Mouse (Mus musculus) embryonic facial prominence, embryonic 15.5 days (tissue): Measurements from ENCODE around the gene Rsbn1l. TPM values are rescaled to one million over a fixed set of nuclear protein-coding genes. Genes with fewer than 3 reads are reported as not detected.
"Not testable (repeated sequence)": the region's sequence is repeated elsewhere in the genome, so short reads cannot be mapped to it uniquely, and the experiment has no call there.

ENCODE experiments used
- ATAC-seq: fragments of 200-750 bp; cut with Nextera tagmentation; 2 replicates; pipeline ENCODE4 v1.8.0; 2017; ENCODE audit warnings: low read depth, moderate TSS enrichment; ENCODE audit not compliant: insufficient number of reproducible peaks, low FRiP score, low TSS enrichment
- H3K27ac ChIP-seq: fragments of 300-500 bp; sonication (generic); replicated peaks from 2 replicates; pipeline ENCODE4 v1.5.1; 2015; ENCODE audit warnings: mild to moderate bottlenecking, inconsistent platforms
- H3K27me3 ChIP-seq: fragments of 300-500 bp; sonication (generic); 2 replicates; pipeline ENCODE4 v1.6.1; 2015; ENCODE audit warnings: inconsistent platforms
- H3K36me3 ChIP-seq: fragments of 300-500 bp; sonication (generic); 2 replicates; pipeline ENCODE4 v1.6.1; 2015; ENCODE audit warnings: mild to moderate bottlenecking, inconsistent platforms
- H3K4me1 ChIP-seq: fragments of 300-500 bp; sonication (generic); 2 replicates; pipeline ENCODE4 v1.6.1; 2015; ENCODE audit warnings: inconsistent platforms
- H3K4me2 ChIP-seq: fragments of 300-500 bp; sonication (generic); replicated peaks from 2 replicates; pipeline ENCODE4 v1.6.1; 2015; ENCODE audit warnings: mild to moderate bottlenecking, inconsistent platforms
- H3K4me3 ChIP-seq: fragments of 300-500 bp; sonication (generic); replicated peaks from 2 replicates; pipeline ENCODE4 v1.5.1; 2015; ENCODE audit warnings: mild to moderate bottlenecking, inconsistent platforms
- H3K9ac ChIP-seq: fragments of 300-500 bp; sonication (generic); 2 replicates; pipeline ENCODE4 v1.6.1; 2015; ENCODE audit warnings: inconsistent platforms
- H3K9me3 ChIP-seq: fragments of 300-500 bp; sonication (generic); replicated peaks from 2 replicates; pipeline ENCODE4 v1.6.1; 2016; ENCODE audit warnings: inconsistent platforms
- WGBS: fragments of 180-500 bp; shearing (Covaris S2); methylation state at CpG from one replicate; pipeline ENCODE4 v1.1.7; 2015; 5-methylcytosine and 5-hydroxymethylcytosine counted together
- polyA plus RNA-seq: library from polyadenylated mRNA; unstranded; fragments of >200 nt; fragmentation: Nextera tagmentation; extraction: Ambion mirVana; gene quantifications from 2 replicates; pipeline ENCODE4 v1.2.1, GENCODE M21; 2015

Rsbn1l gene
- polyA plus RNA-seq, 1 experiment from 2014 or later = 4.8 TPM

GRCm38 (mm10) chr5:20950093-20950492 is 6.1 kb downstream of the Rsbn1l start:
- 4% methylated on average over 5 of the region's 5 CpGs for WGBS
- H3K4me2 ChIP-seq = peak overlapping the region; percentile 55
- H3K4me1 ChIP-seq = peaks cover 20% of the 10 kb centered on the region
- no peaks in the 10 kb centered on the region for H3K9me3 ChIP-seq
- ATAC-seq = no peak
- H3K4me3 ChIP-seq = peak overlapping the region; percentile 95
- H3K36me3 ChIP-seq = no peaks in the 10 kb centered on the region
- H3K9ac ChIP-seq = no peak overlapping the region
- H3K27ac ChIP-seq = no peak overlapping the region
- H3K27me3 ChIP-seq = no peaks in the 10 kb centered on the region

DNA sequence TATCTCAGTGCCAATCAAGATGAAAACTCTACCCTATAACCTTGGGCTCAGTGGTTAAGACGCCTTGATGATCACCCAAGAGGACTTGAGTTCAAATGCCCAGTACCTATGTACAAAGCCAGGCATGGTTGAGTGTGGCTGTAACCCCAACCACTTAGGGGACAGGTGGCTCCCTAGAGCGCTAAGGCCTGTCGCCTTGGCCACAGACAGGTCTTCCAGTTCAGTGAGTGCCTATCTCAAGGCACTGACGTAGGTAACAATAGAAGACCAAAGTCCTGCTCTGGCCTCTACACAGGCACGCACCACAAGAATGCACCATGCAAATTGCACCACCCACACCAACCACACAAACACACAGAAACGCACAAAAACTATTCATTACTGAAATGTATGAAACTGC is 9.3 kb downstream of the Rsbn1l start:
- Histone ChIP-seq H3K36me3 (no peaks in the 10 kb centered on the region), H3K4me2 (no peak overlapping the region), H3K4me3 (no peak overlapping the region), H3K27ac (no peak overlapping the region), H3K9me3 (no peaks in the 10 kb centered on the region), H3K9ac (no peak overlapping the region), H3K4me1 (peaks cover 22% of the 10 kb centered on the region), H3K27me3 (no peaks in the 10 kb centered on the region)
- ATAC-seq = no peak
- WGBS = 75% methylated on average over 6 of the region's 6 CpGs

- 0 out of 2 replicates have a peak overlapping the region, but pooled peaks have one; percentile 13 for H3K27ac ChIP-seq
- WGBS = 62% methylated on average over 13 of the region's 13 CpGs
Measured at GRCm38 (mm10) chr5:20944961-20945748, 11.0 kb downstream of the Rsbn1l start.

GRCm38 (mm10) chr5:20943791-20944190 is 12.4 kb downstream of the Rsbn1l start:
- WGBS = 75% methylated on average over 3 of the region's 4 CpGs
- not testable (repeated sequence) for H3K9me3 ChIP-seq

More at GRCm38 (mm10) chr5:20944961-20945748, 11.0 kb downstream of the Rsbn1l start:
- Histone ChIP-seq H3K36me3 (no peaks in the 10 kb centered on the region), H3K9me3 (no peaks in the 10 kb centered on the region), H3K4me1 (peaks cover 25% of the 10 kb centered on the region), H3K4me3 (no peak overlapping the region), H3K4me2 (no peak overlapping the region), H3K9ac (no peak overlapping the region), H3K27me3 (no peaks in the 10 kb centered on the region)
- no peak for ATAC-seq

DNA sequence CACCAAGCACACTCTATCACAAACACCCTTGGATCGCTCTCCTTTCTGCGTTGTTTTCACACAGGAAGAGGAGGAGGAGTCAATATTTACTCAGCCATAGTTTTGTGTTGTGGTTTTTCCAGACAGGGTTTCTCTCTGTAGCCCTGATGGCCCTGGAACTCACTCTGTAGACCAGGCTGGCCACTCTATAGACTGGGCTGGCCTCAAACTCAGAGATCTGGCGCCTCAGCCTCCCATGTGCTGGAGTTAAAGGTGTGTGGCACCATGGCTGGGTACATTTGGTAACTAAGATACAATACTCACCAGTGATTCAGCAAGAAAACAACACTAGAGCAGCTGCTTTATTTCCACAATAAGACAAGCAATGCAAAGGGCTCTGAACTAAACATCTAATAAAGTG is 13.7 kb downstream of the Rsbn1l start:
- no peak overlapping the region for H3K27ac ChIP-seq
- no peak overlapping the region for H3K9ac ChIP-seq
- no peaks in the 10 kb centered on the region for H3K36me3 ChIP-seq
- no peaks in the 10 kb centered on the region for H3K9me3 ChIP-seq
- no peak overlapping the region for H3K4me2 ChIP-seq
- WGBS = 87% methylated on average over 3 of the region's 3 CpGs
- no peak for ATAC-seq
- no peak overlapping the region for H3K4me3 ChIP-seq
- H3K4me1 ChIP-seq = 0 out of 2 replicates have a peak, but pooled peaks cover 15% of the 10 kb centered on the region
- H3K27me3 ChIP-seq = no peaks in the 10 kb centered on the region

More at GRCm38 (mm10) chr5:20943791-20944190, 12.4 kb downstream of the Rsbn1l start:
- H3K4me1 ChIP-seq = 0 out of 2 replicates have a peak, but pooled peaks cover 15% of the 10 kb centered on the region
- not testable (repeated sequence) for H3K4me2 ChIP-seq, ATAC-seq, H3K4me3 ChIP-seq, H3K36me3 ChIP-seq, H3K9ac ChIP-seq, H3K27me3 ChIP-seq, H3K27ac ChIP-seq

GRCm38 (mm10) chr5:20941205-20941604 is 15.0 kb downstream of the Rsbn1l start:
- no peak overlapping the region for H3K4me2 ChIP-seq
- ATAC-seq = no peak
- H3K4me3 ChIP-seq = no peak overlapping the region
- H3K36me3 ChIP-seq = no peaks in the 10 kb centered on the region
- H3K27me3 ChIP-seq = no peaks in the 10 kb centered on the region
- H3K27ac ChIP-seq = no peak overlapping the region
- 0 out of 2 replicates have a peak, but pooled peaks cover 15% of the 10 kb centered on the region for H3K4me1 ChIP-seq
- no peak overlapping the region for H3K9ac ChIP-seq
- 47% methylated on average over 5 of the region's 5 CpGs for WGBS
- H3K9me3 ChIP-seq = no peaks in the 10 kb centered on the region

DNA sequence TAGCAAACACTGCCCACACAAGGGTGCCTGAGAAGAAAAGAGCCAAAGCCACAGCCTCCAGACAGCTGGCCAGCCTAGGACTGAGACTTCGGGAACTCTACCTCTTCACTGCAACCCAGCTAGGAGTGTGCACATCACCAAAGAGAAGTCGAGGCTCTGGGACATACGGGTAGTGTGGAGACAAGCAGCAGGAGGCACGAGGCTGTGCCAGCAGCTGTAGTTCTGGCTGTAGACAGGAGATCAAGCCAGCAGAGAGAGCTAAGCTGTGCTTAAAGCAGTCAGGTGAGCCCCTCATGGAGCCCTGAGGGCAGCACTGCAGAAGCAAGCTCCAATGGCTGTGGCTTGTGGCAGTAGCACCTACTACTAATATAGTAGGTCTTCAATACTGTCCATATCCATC is 15.5 kb downstream of the Rsbn1l start:
- no peaks in the 10 kb centered on the region for H3K36me3 ChIP-seq
- no peak overlapping the region for H3K27ac ChIP-seq
- 69% methylated on average over 4 of the region's 4 CpGs for WGBS
- ATAC-seq = no peak
- H3K27me3 ChIP-seq = no peaks in the 10 kb centered on the region
- 0 out of 2 replicates have a peak, but pooled peaks cover 15% of the 10 kb centered on the region for H3K4me1 ChIP-seq
- H3K4me2 ChIP-seq = no peak overlapping the region
- no peak overlapping the region for H3K4me3 ChIP-seq
- no peaks in the 10 kb centered on the region for H3K9me3 ChIP-seq
- H3K9ac ChIP-seq = no peak overlapping the region

- Histone ChIP-seq H3K4me1 (0 out of 2 replicates have a peak, but pooled peaks cover 10% of the 10 kb centered on the region), H3K9ac (no peak overlapping the region), H3K36me3 (no peaks in the 10 kb centered on the region), H3K9me3 (no peaks in the 10 kb centered on the region), H3K27ac (no peak overlapping the region), H3K4me3 (no peak overlapping the region), H3K4me2 (no peak overlapping the region), H3K27me3 (no peaks in the 10 kb centered on the region)
- ATAC-seq = no peak
- 92% methylated on average over 6 of the region's 6 CpGs for WGBS
Measured at GRCm38 (mm10) chr5:20940040-20940571, 16.1 kb downstream of the Rsbn1l start.

DNA sequence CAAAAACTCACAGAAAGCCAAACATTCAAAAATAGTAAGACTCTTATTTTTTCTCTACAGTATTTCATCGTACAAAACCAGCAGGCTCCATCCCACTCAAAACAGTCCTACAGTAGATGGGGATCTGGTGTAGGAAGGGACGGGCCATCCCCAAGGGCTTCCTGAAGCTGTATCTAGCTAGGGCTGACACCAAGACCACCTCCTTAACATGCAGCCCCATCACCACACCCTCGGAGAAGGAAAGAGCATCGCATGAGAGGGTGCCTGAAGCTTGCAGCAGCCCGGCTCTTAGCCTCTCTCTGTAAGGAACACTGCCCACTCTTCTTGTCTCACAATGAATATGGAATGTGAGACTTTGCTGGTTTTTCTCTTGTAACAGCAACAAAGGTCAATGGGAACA is 17.7 kb downstream of the Rsbn1l start:
- Histone ChIP-seq H3K9me3 (no peaks in the 10 kb centered on the region), H3K27me3 (no peaks in the 10 kb centered on the region), H3K9ac (no peak overlapping the region), H3K36me3 (no peaks in the 10 kb centered on the region), H3K27ac (no peak overlapping the region), H3K4me2 (no peak overlapping the region), H3K4me3 (no peak overlapping the region), H3K4me1 (0 out of 2 replicates have a peak, but pooled peaks cover 7% of the 10 kb centered on the region)
- 87% methylated on average over 5 of the region's 5 CpGs for whole genome bisulfite sequencing
- no peak for ATAC-seq

DNA sequence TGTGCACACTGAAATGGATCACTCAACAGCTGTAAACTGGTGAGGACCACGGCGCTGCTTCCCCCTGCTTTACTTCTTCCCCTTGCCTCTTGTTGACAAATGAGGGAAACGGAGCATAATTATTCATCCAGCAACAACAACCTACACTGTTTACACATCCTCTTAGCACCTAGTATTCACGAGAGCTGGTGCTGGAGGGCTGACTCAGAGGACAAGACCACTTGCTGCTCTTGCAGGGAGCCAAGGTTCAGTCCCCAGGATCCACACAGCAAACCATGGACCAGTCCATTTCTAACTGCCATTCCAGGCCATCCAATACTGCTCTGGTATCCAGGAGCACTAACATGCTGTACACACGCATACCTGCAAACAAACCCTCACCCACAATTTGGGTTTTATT is 20.3 kb downstream of the Rsbn1l start:
- no peak overlapping the region for H3K4me3 ChIP-seq
- no peak overlapping the region for H3K9ac ChIP-seq
- H3K4me1 ChIP-seq = 0 out of 2 replicates have a peak, but pooled peaks cover 3% of the 10 kb centered on the region
- no peaks in the 10 kb centered on the region for H3K9me3 ChIP-seq
- ATAC-seq = no peak
- H3K27me3 ChIP-seq = no peaks in the 10 kb centered on the region
- 76% methylated on average over 5 of the region's 5 CpGs for WGBS
- H3K27ac ChIP-seq = no peak overlapping the region
- no peak overlapping the region for H3K4me2 ChIP-seq
- no peaks in the 10 kb centered on the region for H3K36me3 ChIP-seq

- 70% methylated on average over 3 of the region's 3 CpGs for WGBS
Measured at GRCm38 (mm10) chr5:20932585-20932984, 23.6 kb downstream of the Rsbn1l start.

More at GRCm38 (mm10) chr5:20932585-20932984, 23.6 kb downstream of the Rsbn1l start:
- no peak overlapping the region for H3K4me3 ChIP-seq
- H3K9ac ChIP-seq = no peak overlapping the region
- no peak overlapping the region for H3K4me2 ChIP-seq
- 0 out of 2 replicates have a peak, but pooled peaks cover 3% of the 10 kb centered on the region for H3K4me1 ChIP-seq
- H3K27me3 ChIP-seq = no peaks in the 10 kb centered on the region
- no peak for ATAC-seq
- H3K27ac ChIP-seq = no peak overlapping the region
- no peaks in the 10 kb centered on the region for H3K9me3 ChIP-seq
- no peaks in the 10 kb centered on the region for H3K36me3 ChIP-seq
